Mouse (Mus musculus): ENCODE measurements around the gene Tuba1b.
"Not testable (repeated sequence)": the region's sequence is repeated elsewhere in the genome, so short reads cannot be mapped to it uniquely, and the experiment has no call there.

The Tuba1b gene

GRCm38 (mm10) chr15:98934217-98934839 lies at the start of gene Tuba1b:
Gene Tuba1b, minus strand, starts transcription at chr15:98934565.
- DNase-seq (ENCODE audit: low spot score), result peak; percentile 89

- DNase-seq (ENCODE audit: low spot score), result no peak
Observed at GRCm38 (mm10) chr15:98983431-98984081, 49.2 kb upstream of the Tuba1b start.

- DNase-seq (ENCODE audit: low spot score), result no peak
Observed at GRCm38 (mm10) chr15:98982100-98982499, 47.7 kb upstream of the Tuba1b start.

- no peak for DNase-seq (ENCODE audit: low spot score)
Observed at GRCm38 (mm10) chr15:98980012-98980614, 45.7 kb upstream of the Tuba1b start.

- no peak for DNase-seq (ENCODE audit: low spot score)
Observed at GRCm38 (mm10) chr15:98978409-98979172, 44.2 kb upstream of the Tuba1b start.

GRCm38 (mm10) chr15:98977759-98978408 lies 43.5 kb upstream of the Tuba1b start:
- peak; percentile 98 for DNase-seq (ENCODE audit: low spot score)

- DNase-seq (ENCODE audit: low spot score), result peak; percentile 60
Observed at GRCm38 (mm10) chr15:98976763-98977758, 42.7 kb upstream of the Tuba1b start.

- DNase-seq (ENCODE audit: low spot score), result no peak
Observed at GRCm38 (mm10) chr15:98973015-98973614, 38.8 kb upstream of the Tuba1b start.

GRCm38 (mm10) chr15:98971576-98972320 lies 37.4 kb upstream of the Tuba1b start:
- not testable (repeated sequence) for DNase-seq (ENCODE audit: low spot score)

GRCm38 (mm10) chr15:98971111-98971510 lies 36.7 kb upstream of the Tuba1b start:
- no peak for DNase-seq (ENCODE audit: low spot score)

- no peak for DNase-seq (ENCODE audit: low spot score)
Observed at GRCm38 (mm10) chr15:98969372-98970101, 35.2 kb upstream of the Tuba1b start.

- DNase-seq (ENCODE audit: low spot score), result no peak
Observed at GRCm38 (mm10) chr15:98968701-98969371, 34.5 kb upstream of the Tuba1b start.

- DNase-seq (ENCODE audit: low spot score), result peak; percentile 57
Observed at GRCm38 (mm10) chr15:98959531-98959930, 25.2 kb upstream of the Tuba1b start.

GRCm38 (mm10) chr15:98958901-98959420 lies 24.6 kb upstream of the Tuba1b start:
- DNase-seq (ENCODE audit: low spot score), result peak; percentile 62

GRCm38 (mm10) chr15:98957475-98957874 lies 23.1 kb upstream of the Tuba1b start:
- no peak for DNase-seq (ENCODE audit: low spot score)

GRCm38 (mm10) chr15:98956000-98956399 lies 21.6 kb upstream of the Tuba1b start:
- DNase-seq (ENCODE audit: low spot score), result no peak

GRCm38 (mm10) chr15:98955324-98955723 lies 21.0 kb upstream of the Tuba1b start:
- DNase-seq (ENCODE audit: low spot score), result no peak

Data from adipocyte (in vitro differentiated cells).